Mouse (Mus musculus) liver, postnatal 0 days (tissue): ENCODE results near the gene Odf3. TPM values are rescaled to one million over a fixed set of nuclear protein-coding genes. Genes with fewer than 3 reads are reported as not detected.

Source experiments
- ATAC-seq: fragments of 200-750 bp; cut with Nextera tagmentation; 2 replicates; pipeline ENCODE4 v1.8.0; 2017; ENCODE audit warnings: mild to moderate bottlenecking, moderate library complexity
- DNase-seq: peaks from one replicate; pipeline ENCODE4 v3.0.0-alpha.2; 2016
- H3K27ac ChIP-seq: fragments of 300-500 bp; sonication (generic); 2 replicates; pipeline ENCODE4 v1.5.1; 2014; ENCODE audit warnings: antibody characterized with exemption, moderate library complexity, mild to moderate bottlenecking, low read depth
- H3K27me3 ChIP-seq: fragments of 300-500 bp; sonication (generic); 2 replicates; pipeline ENCODE4 v1.6.1; 2014; ENCODE audit warnings: low read length, control low read depth, mixed read lengths; ENCODE audit not compliant: insufficient read depth
- H3K36me3 ChIP-seq: fragments of 300-500 bp; sonication (generic); replicated peaks from 2 replicates; pipeline ENCODE4 v1.6.1; 2014; ENCODE audit warnings: mild to moderate bottlenecking, control low read depth, low read length, moderate library complexity, mixed read lengths; ENCODE audit not compliant: insufficient read depth
- H3K4me1 ChIP-seq: fragments of 300-500 bp; sonication (generic); 2 replicates; pipeline ENCODE4 v1.6.1; 2014; ENCODE audit warnings: antibody characterized with exemption, mild to moderate bottlenecking, control low read depth; ENCODE audit not compliant: insufficient read depth
- H3K4me2 ChIP-seq: fragments of 300-500 bp; sonication (generic); 2 replicates; pipeline ENCODE4 v1.6.1; 2014; ENCODE audit warnings: low read depth, mild to moderate bottlenecking, low read length, moderate library complexity, mixed read lengths
- H3K4me3 ChIP-seq: fragments of 300-500 bp; sonication (generic); 2 replicates; pipeline ENCODE4 v1.5.1; 2014; ENCODE audit warnings: low read depth, low read length
- H3K9ac ChIP-seq: fragments of 300-500 bp; sonication (generic); replicated peaks from 2 replicates; pipeline ENCODE4 v1.6.1; 2014; ENCODE audit warnings: mild to moderate bottlenecking, moderate library complexity
- H3K9me3 ChIP-seq: fragments of 300-500 bp; sonication (generic); 2 replicates; pipeline ENCODE4 v1.6.1; 2016; ENCODE audit warnings: mild to moderate bottlenecking, control low read depth, low read length, mixed read lengths
- CTCF ChIP-seq: sonication (generic); IDR thresholded peaks from 2 replicates; pipeline ENCODE4 v1.5.1; 2016; ENCODE audit warnings: antibody characterized with exemption, low read depth
- EP300 ChIP-seq: IDR thresholded peaks from 2 replicates; pipeline ENCODE4 v1.6.1; 2016; ENCODE audit warnings: antibody characterized with exemption, low read depth, mild to moderate bottlenecking
- WGBS: fragments of 180-500 bp; shearing (Covaris S2); extraction: QIAGEN DNeasy Blood & Tissue Kit; methylation state at CpG from one replicate; pipeline ENCODE4 v1.1.7; 2014; ENCODE audit not compliant: insufficient replicate concordance; 5-methylcytosine and 5-hydroxymethylcytosine counted together
- polyA plus RNA-seq: library from polyadenylated mRNA; unstranded; fragments of >200 nt; fragmentation: Nextera tagmentation; extraction: Ambion mirVana; gene quantifications from 2 replicates; pipeline ENCODE4 v1.2.1, GENCODE M21; 2015

Odf3 gene
- polyA plus RNA-seq, 1 experiment from 2014 or later = not detected

DNA sequence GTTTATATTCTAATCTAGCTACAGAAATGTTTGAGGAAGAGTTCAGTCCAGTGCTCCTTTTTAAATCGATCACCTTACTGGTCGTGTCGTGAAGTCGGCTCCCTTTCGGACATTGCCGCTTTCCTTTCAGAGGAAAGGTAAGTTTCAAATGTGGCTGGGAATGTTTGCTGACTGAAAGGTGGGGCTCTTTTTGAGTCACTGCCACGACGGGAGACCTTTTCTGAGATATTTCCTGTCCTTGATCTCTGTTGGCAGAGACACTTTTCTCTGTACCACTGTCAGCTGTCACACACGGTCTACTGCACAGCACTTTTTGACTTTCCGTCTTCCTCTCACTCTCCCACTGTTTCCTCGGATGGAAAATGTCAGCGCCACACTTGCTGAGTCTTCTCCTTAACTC, 34.8 kb upstream of the Odf3 start:
- H3K9me3 ChIP-seq = no peaks in the 10 kb centered on the region
- TF ChIP-seq CTCF (no peak), EP300 (no peak)
- H3K4me1 ChIP-seq = no peaks in the 10 kb centered on the region
- no peak overlapping the region for H3K27ac ChIP-seq
- no peak for ATAC-seq
- H3K4me2 ChIP-seq = no peak overlapping the region
- no peak overlapping the region for H3K4me3 ChIP-seq
- no peaks in the 10 kb centered on the region for H3K27me3 ChIP-seq
- WGBS = 81% methylated on average over 12 of the region's 12 CpGs
- H3K36me3 ChIP-seq = no peaks in the 10 kb centered on the region
- DNase-seq = no peak
- H3K9ac ChIP-seq = no peak overlapping the region

DNA sequence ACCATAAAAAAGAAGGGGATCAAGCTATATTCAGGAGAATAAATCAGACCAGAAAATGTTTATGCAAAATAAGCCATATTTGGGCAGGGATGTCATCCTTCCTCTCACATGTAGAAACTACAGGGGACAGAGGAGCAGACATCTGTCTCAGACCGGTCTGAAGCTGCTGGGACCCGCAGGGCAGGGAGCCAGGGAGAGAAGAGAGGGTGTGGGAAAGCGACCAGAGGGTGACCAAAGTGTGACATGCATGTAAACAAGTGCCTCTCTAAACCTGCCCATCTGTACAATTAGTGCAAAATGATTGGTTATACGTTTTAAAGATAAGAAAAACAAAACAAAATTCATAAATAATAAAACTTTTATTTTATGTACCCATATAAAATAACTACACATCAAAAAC, 27.4 kb upstream of the Odf3 start:
- Histone ChIP-seq H3K9me3 (no peaks in the 10 kb centered on the region), H3K9ac (no peak overlapping the region), H3K27ac (no peak overlapping the region), H3K36me3 (no peaks in the 10 kb centered on the region), H3K4me1 (no peaks in the 10 kb centered on the region; the same call in 1 of the 2 replicates), H3K4me3 (no peak overlapping the region), H3K4me2 (no peak overlapping the region), H3K27me3 (no peaks in the 10 kb centered on the region)
- TF ChIP-seq EP300 (no peak), CTCF (no peak)
- DNase-seq = no peak
- ATAC-seq = no peak
- WGBS = 71% methylated on average over 4 of the region's 4 CpGs

DNA sequence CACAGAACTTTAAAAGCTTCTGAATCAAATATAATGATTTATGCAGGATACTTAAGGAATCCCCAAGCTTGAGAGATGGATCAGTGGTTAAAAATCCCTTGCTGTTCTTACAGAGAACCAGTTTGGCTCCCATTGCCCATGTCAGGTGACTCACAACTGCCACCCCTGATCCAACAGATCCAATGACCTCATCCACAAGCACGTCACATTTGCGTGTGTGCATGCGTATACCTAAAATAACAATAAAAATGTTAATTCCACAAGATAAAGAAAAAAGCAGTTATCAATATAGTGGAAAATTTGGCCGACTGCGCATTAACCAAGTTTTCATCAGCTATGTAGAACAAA, 26.3 kb upstream of the Odf3 start:
- no peak overlapping the region for H3K9ac ChIP-seq
- TF ChIP-seq EP300 (no peak), CTCF (no peak)
- no peaks in the 10 kb centered on the region for H3K9me3 ChIP-seq
- no peak overlapping the region for H3K27ac ChIP-seq
- WGBS = 60% methylated on average over 5 of the region's 5 CpGs
- DNase-seq (no peak), ATAC-seq (no peak)
- H3K27me3 ChIP-seq = no peaks in the 10 kb centered on the region
- no peak overlapping the region for H3K4me3 ChIP-seq
- H3K4me2 ChIP-seq = peak overlapping the region; percentile 76
- H3K36me3 ChIP-seq = no peaks in the 10 kb centered on the region
- H3K4me1 ChIP-seq = no peaks in the 10 kb centered on the region; the same call in 1 of the 2 replicates

- WGBS = 5% methylated on average over 21 of the region's 21 CpGs
- DNase-seq = no peak
- peak within 1 kb of the TSS; percentile 47 for H3K4me3 ChIP-seq
These were observed 25.8 kb upstream of the Odf3 start, which contains the start of gene Zfp941 for GRCm38 (mm10) chr7:140821653-140822329. Zfp941 (minus strand) TSS chr7:140822178.

DNA sequence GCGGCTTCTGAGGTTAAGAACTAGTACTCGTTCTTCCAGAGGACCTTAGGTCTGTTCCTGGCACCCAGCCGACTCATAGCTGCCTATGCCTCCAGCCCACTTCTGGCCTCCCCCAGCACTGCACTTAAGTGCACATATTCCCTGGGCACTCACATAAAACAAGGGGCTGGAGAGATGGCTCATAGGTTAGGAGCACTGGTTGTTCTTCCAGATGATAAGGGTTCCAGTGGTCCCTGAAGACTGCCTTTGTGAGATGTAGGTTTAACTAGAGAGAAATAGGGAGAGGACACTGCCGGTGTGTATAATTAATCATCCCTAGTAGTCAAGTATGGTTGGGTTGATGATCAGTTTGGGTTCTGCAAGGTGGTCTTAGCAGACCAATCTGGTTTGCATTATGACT, 24.9 kb upstream of the Odf3 start:
- H3K4me1 ChIP-seq = no peaks in the 10 kb centered on the region; the same call in 1 of the 2 replicates
- H3K36me3 ChIP-seq = no peaks in the 10 kb centered on the region
- no peaks in the 10 kb centered on the region for H3K9me3 ChIP-seq
- TF ChIP-seq EP300 = no peak
- no peak for TF ChIP-seq CTCF
- H3K9ac ChIP-seq = no peak overlapping the region
- H3K4me2 ChIP-seq = no peak overlapping the region
- no peak overlapping the region for H3K27ac ChIP-seq
- 88% methylated on average over 4 of the region's 4 CpGs for WGBS
- ATAC-seq = no peak
- H3K27me3 ChIP-seq = no peaks in the 10 kb centered on the region
- no peak for DNase-seq
- no peak overlapping the region for H3K4me3 ChIP-seq

More at GRCm38 (mm10) chr7:140821653-140822329, 25.8 kb upstream of the Odf3 start, which contains the start of gene Zfp941:
- Histone ChIP-seq H3K9ac (peak within 1 kb of the TSS; percentile 41), H3K27me3 (no peaks in the 10 kb centered on the region), H3K36me3 (no peaks in the 10 kb centered on the region), H3K4me2 (peak within 1 kb of the TSS; percentile 76), H3K9me3 (no peaks in the 10 kb centered on the region), H3K4me1 (no peaks in the 10 kb centered on the region; the same call in 1 of the 2 replicates), H3K27ac (no peak within 1 kb of the TSS)
- peak; percentile 91 for ATAC-seq
- TF ChIP-seq EP300 = no peak
- TF ChIP-seq CTCF = no peak

GRCm38 (mm10) chr7:140828171-140828881, 19.3 kb upstream of the Odf3 start:
- WGBS = 24% methylated on average over 8 of the region's 8 CpGs
- peak; percentile 87 for ATAC-seq
- no peak overlapping the region for H3K9ac ChIP-seq
- no peaks in the 10 kb centered on the region for H3K36me3 ChIP-seq
- H3K9me3 ChIP-seq = no peaks in the 10 kb centered on the region
- H3K27me3 ChIP-seq = no peaks in the 10 kb centered on the region
- H3K4me3 ChIP-seq = no peak overlapping the region
- 0 out of 2 replicates have a peak overlapping the region, but pooled peaks have one; percentile 17 for H3K27ac ChIP-seq
- DNase-seq = peak; percentile 62
- TF ChIP-seq EP300 (no peak), CTCF (peak; percentile 67)
- H3K4me1 ChIP-seq = no peaks in the 10 kb centered on the region
- H3K4me2 ChIP-seq = peak overlapping the region; percentile 36
